Mouse (Mus musculus) urinary bladder, postnatal 36 days (tissue): ENCODE results near the gene Simc1.
"Not testable (repeated sequence)": the region's sequence is repeated elsewhere in the genome, so short reads cannot be mapped to it uniquely, and the experiment has no call there.

Experiments
- DNase-seq, 2 experiments: peaks; one replicate each; pipeline ENCODE4 v3.0.0; 2022; ENCODE audit warnings: low spot score in 2 of 2, mixed read lengths in 1 of 2

The Simc1 gene

GRCm38 (mm10) chr13:54503604-54504521, at the start of gene Simc1:
Gene Simc1 (plus strand): TSS chr13:54503779.
- peak; percentile 52 to 68 for DNase-seq

GRCm38 (mm10) chr13:54457062-54457461, 46.5 kb upstream of the Simc1 start:
- no peak for DNase-seq

GRCm38 (mm10) chr13:54459282-54459681, 44.3 kb upstream of the Simc1 start:
- DNase-seq = no peak

GRCm38 (mm10) chr13:54468098-54469011, 35.2 kb upstream of the Simc1 start, which contains the start of gene Thoc3:
Gene Thoc3 (minus strand): TSS chr13:54468849.
- DNase-seq = peak; percentile 81 to 89

- no peak for DNase-seq
These were observed 34.6 kb upstream of the Simc1 start for GRCm38 (mm10) chr13:54469012-54469354.

GRCm38 (mm10) chr13:54471967-54472366, 31.6 kb upstream of the Simc1 start:
- no peak for DNase-seq

GRCm38 (mm10) chr13:54474996-54475395, 28.6 kb upstream of the Simc1 start:
- no peak for DNase-seq

- DNase-seq = no peak
These were observed 27.9 kb upstream of the Simc1 start for GRCm38 (mm10) chr13:54475702-54476101.

- peak in 1 of 2 experiments; percentile 14 for DNase-seq
These were observed 24.3 kb upstream of the Simc1 start for GRCm38 (mm10) chr13:54479286-54479685.

GRCm38 (mm10) chr13:54481498-54481897, 22.1 kb upstream of the Simc1 start:
- no peak for DNase-seq

- DNase-seq = no peak
These were observed 13.2 kb upstream of the Simc1 start for GRCm38 (mm10) chr13:54490411-54490810.

GRCm38 (mm10) chr13:54491381-54491780, 12.2 kb upstream of the Simc1 start:
- DNase-seq = no peak

GRCm38 (mm10) chr13:54499551-54499950, 4.0 kb upstream of the Simc1 start:
- DNase-seq = not testable (repeated sequence)

- DNase-seq = no peak
These were observed 2.2 kb upstream of the Simc1 start for GRCm38 (mm10) chr13:54501352-54501751.

GRCm38 (mm10) chr13:54501957-54502690, 1.5 kb upstream of the Simc1 start:
- no peak for DNase-seq

- no peak for DNase-seq
These were observed 338 bp upstream of the Simc1 start for GRCm38 (mm10) chr13:54503278-54503603.

- DNase-seq = no peak
These were observed 1.2 kb downstream of the Simc1 start for GRCm38 (mm10) chr13:54504611-54505260.

- DNase-seq = no peak
These were observed 2.3 kb downstream of the Simc1 start for GRCm38 (mm10) chr13:54505920-54506319.

GRCm38 (mm10) chr13:54520221-54520620, 16.6 kb downstream of the Simc1 start:
- no peak for DNase-seq

- no peak for DNase-seq
These were observed 17.6 kb downstream of the Simc1 start for GRCm38 (mm10) chr13:54521181-54521580.

GRCm38 (mm10) chr13:54527140-54527539, 23.6 kb downstream of the Simc1 start:
- DNase-seq = no peak
